Mouse (Mus musculus) embryonic facial prominence, embryonic 15.5 days (tissue): ENCODE measurements around the gene 6430548M08Rik. TPM values are rescaled to one million over a fixed set of nuclear protein-coding genes. Genes with fewer than 3 reads are reported as not detected.

Experiments
- ATAC-seq: fragments of 200-750 bp; cut with Nextera tagmentation; 2 replicates; pipeline ENCODE4 v1.8.0; 2017; ENCODE audit warnings: low read depth, moderate TSS enrichment; ENCODE audit not compliant: insufficient number of reproducible peaks, low FRiP score, low TSS enrichment
- H3K27ac ChIP-seq: fragments of 300-500 bp; sonication (generic); replicated peaks from 2 replicates; pipeline ENCODE4 v1.5.1; 2015; ENCODE audit warnings: mild to moderate bottlenecking, inconsistent platforms
- H3K27me3 ChIP-seq: fragments of 300-500 bp; sonication (generic); 2 replicates; pipeline ENCODE4 v1.6.1; 2015; ENCODE audit warnings: inconsistent platforms
- H3K36me3 ChIP-seq: fragments of 300-500 bp; sonication (generic); 2 replicates; pipeline ENCODE4 v1.6.1; 2015; ENCODE audit warnings: mild to moderate bottlenecking, inconsistent platforms
- H3K4me1 ChIP-seq: fragments of 300-500 bp; sonication (generic); 2 replicates; pipeline ENCODE4 v1.6.1; 2015; ENCODE audit warnings: inconsistent platforms
- H3K4me2 ChIP-seq: fragments of 300-500 bp; sonication (generic); replicated peaks from 2 replicates; pipeline ENCODE4 v1.6.1; 2015; ENCODE audit warnings: mild to moderate bottlenecking, inconsistent platforms
- H3K4me3 ChIP-seq: fragments of 300-500 bp; sonication (generic); replicated peaks from 2 replicates; pipeline ENCODE4 v1.5.1; 2015; ENCODE audit warnings: mild to moderate bottlenecking, inconsistent platforms
- H3K9ac ChIP-seq: fragments of 300-500 bp; sonication (generic); 2 replicates; pipeline ENCODE4 v1.6.1; 2015; ENCODE audit warnings: inconsistent platforms
- H3K9me3 ChIP-seq: fragments of 300-500 bp; sonication (generic); replicated peaks from 2 replicates; pipeline ENCODE4 v1.6.1; 2016; ENCODE audit warnings: inconsistent platforms
- WGBS: fragments of 180-500 bp; shearing (Covaris S2); methylation state at CpG from one replicate; pipeline ENCODE4 v1.1.7; 2015; 5-methylcytosine and 5-hydroxymethylcytosine counted together
- polyA plus RNA-seq: library from polyadenylated mRNA; unstranded; fragments of >200 nt; fragmentation: Nextera tagmentation; extraction: Ambion mirVana; gene quantifications from 2 replicates; pipeline ENCODE4 v1.2.1, GENCODE M21; 2015

The 6430548M08Rik gene
- polyA plus RNA-seq, 1 experiment from 2014 or later = 8.5 TPM

DNA sequence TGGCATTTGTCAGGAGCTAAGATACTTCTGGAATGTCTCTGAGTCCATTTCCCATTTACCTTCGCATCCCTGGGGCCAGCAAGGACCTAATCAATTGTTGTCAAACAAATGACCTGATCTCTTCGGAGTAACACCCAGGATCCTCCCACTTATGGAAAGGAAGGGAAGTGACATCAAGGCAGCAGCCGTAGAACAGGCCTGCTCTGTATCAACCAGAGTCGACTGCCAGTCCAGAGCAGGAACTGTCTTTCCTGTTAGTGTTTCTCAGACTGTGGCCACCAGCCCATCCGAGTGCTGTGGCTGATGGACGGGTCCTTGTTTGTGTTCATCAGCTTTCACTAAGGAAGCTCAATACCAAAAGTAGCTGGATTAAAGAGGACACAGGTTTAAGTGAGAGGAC is 10.3 kb downstream of the 6430548M08Rik start:
- Histone ChIP-seq H3K9ac (no peak overlapping the region), H3K27ac (no peak overlapping the region), H3K4me2 (no peak overlapping the region), H3K9me3 (no peaks in the 10 kb centered on the region), H3K4me3 (no peak overlapping the region), H3K4me1 (peaks cover 9% of the 10 kb centered on the region; the same call in 1 of the 2 replicates), H3K36me3 (no peaks in the 10 kb centered on the region), H3K27me3 (peaks cover 7% of the 10 kb centered on the region; the same call in 1 of the 2 replicates)
- no peak for ATAC-seq
- WGBS = 51% methylated on average over 6 of the region's 6 CpGs

GRCm38 (mm10) chr8:120124836-120125389 is 11.0 kb downstream of the 6430548M08Rik start:
- peaks cover 9% of the 10 kb centered on the region; the same call in 1 of the 2 replicates for H3K4me1 ChIP-seq
- no peak overlapping the region for H3K27ac ChIP-seq
- ATAC-seq = no peak
- peaks cover 7% of the 10 kb centered on the region; the same call in 1 of the 2 replicates for H3K27me3 ChIP-seq
- H3K4me3 ChIP-seq = no peak overlapping the region
- no peak overlapping the region for H3K4me2 ChIP-seq
- H3K9me3 ChIP-seq = no peaks in the 10 kb centered on the region
- no peaks in the 10 kb centered on the region for H3K36me3 ChIP-seq
- WGBS = 45% methylated on average over 7 of the region's 7 CpGs
- H3K9ac ChIP-seq = no peak overlapping the region

DNA sequence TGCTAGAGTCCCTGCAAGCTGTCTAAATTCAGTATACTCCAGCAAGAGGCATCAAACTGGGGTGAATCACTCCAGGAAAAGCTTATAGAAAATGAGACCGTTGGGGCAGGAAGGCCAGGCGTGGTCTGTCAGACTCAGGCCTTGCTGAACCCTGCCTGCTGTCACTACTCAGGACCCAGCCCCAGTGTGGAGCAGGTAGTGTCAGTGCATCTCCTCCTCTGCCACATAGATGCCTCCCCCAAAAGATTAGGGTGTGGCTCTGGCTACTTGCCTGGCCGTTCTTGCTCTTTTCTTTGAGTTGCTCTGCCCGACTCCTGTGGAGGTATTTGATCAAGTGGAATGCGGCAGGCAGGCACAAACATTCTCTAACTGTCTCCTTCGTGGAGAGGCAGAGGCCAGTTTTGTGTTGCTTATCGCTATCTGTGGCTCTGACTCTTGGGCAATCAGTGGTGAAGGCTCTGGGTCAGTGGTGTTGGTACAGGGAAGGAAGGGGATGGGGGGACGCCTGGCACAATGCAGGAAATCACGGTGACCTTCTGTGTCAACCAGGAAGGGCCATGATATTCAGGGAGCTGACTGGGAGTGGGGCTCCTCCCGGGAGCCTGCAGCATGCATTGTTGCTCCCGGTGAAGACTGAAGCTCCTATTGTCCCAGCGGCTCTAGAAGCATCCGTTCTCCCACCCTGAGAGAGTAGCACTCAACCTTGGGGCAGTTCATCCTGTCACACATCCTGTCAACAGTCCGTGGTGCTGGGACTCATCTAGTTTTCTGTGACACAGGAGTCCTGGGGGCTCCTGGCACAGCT is 12.6 kb downstream of the 6430548M08Rik start:
- whole genome bisulfite sequencing = 28% methylated on average over 14 of the region's 14 CpGs
- Histone ChIP-seq H3K27ac (0 out of 2 replicates have a peak overlapping the region, but pooled peaks have one; percentile 2), H3K4me3 (no peak overlapping the region), H3K36me3 (no peaks in the 10 kb centered on the region), H3K9me3 (no peaks in the 10 kb centered on the region), H3K9ac (no peak overlapping the region), H3K4me2 (no peak overlapping the region), H3K27me3 (peaks cover 4% of the 10 kb centered on the region; the same call in 1 of the 2 replicates), H3K4me1 (peaks cover 3% of the 10 kb centered on the region; the same call in 1 of the 2 replicates)
- ATAC-seq = no peak; the same call in 1 of the 2 replicates

GRCm38 (mm10) chr8:120129547-120129946 is 15.6 kb downstream of the 6430548M08Rik start:
- H3K4me1 ChIP-seq = peaks cover 3% of the 10 kb centered on the region; the same call in 1 of the 2 replicates
- no peak overlapping the region for H3K27ac ChIP-seq
- no peaks in the 10 kb centered on the region for H3K36me3 ChIP-seq
- H3K9me3 ChIP-seq = no peaks in the 10 kb centered on the region
- no peak for ATAC-seq
- H3K4me3 ChIP-seq = no peak overlapping the region
- no peak overlapping the region for H3K9ac ChIP-seq
- 37% methylated on average over 4 of the region's 4 CpGs for WGBS
- H3K4me2 ChIP-seq = no peak overlapping the region
- H3K27me3 ChIP-seq = peaks cover 4% of the 10 kb centered on the region; the same call in 1 of the 2 replicates

GRCm38 (mm10) chr8:120131158-120131557 is 17.2 kb downstream of the 6430548M08Rik start:
- Histone ChIP-seq H3K4me2 (no peak overlapping the region), H3K27me3 (peaks cover 4% of the 10 kb centered on the region; the same call in 1 of the 2 replicates), H3K9ac (no peak overlapping the region), H3K4me1 (0 out of 2 replicates have a peak, but pooled peaks cover 3% of the 10 kb centered on the region), H3K27ac (no peak overlapping the region), H3K9me3 (no peaks in the 10 kb centered on the region), H3K36me3 (no peaks in the 10 kb centered on the region), H3K4me3 (no peak overlapping the region)
- WGBS = 77% methylated on average over 8 of the region's 8 CpGs
- no peak for ATAC-seq

- H3K4me3 ChIP-seq = no peak overlapping the region
- no peaks in the 10 kb centered on the region for H3K9me3 ChIP-seq
- 79% methylated on average over 7 of the region's 7 CpGs for WGBS
- H3K27me3 ChIP-seq = no peaks in the 10 kb centered on the region
- ATAC-seq = no peak
- H3K4me1 ChIP-seq = no peaks in the 10 kb centered on the region
- no peak overlapping the region for H3K27ac ChIP-seq
- H3K4me2 ChIP-seq = no peak overlapping the region
- H3K9ac ChIP-seq = no peak overlapping the region
- H3K36me3 ChIP-seq = no peaks in the 10 kb centered on the region
These were observed 19.2 kb downstream of the 6430548M08Rik start for GRCm38 (mm10) chr8:120133169-120133568.

DNA sequence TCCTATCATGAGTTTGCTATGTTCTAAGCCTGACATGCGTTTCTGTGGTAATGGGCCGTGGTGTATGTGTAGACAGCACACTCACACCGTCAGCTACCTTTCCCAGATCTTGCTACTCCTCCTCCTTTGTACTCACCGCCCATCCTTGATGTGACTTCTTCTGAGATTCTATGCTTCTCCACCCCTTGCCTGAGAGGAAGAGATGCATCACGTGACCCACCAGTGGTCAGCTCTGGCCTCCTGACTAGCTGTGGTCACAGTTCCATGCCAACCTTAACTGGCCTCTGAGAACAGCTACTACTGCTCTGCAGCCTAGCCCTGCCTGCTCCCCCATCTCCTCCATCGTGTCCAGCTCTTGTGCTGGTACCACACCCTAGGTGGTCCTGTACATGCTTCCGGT is 21.7 kb downstream of the 6430548M08Rik start:
- no peak for ATAC-seq
- Histone ChIP-seq H3K27ac (no peak overlapping the region), H3K4me1 (no peaks in the 10 kb centered on the region), H3K9me3 (no peaks in the 10 kb centered on the region), H3K4me2 (no peak overlapping the region), H3K9ac (no peak overlapping the region), H3K27me3 (no peaks in the 10 kb centered on the region), H3K36me3 (no peaks in the 10 kb centered on the region), H3K4me3 (no peak overlapping the region)
- 90% methylated on average over 7 of the region's 7 CpGs for WGBS

DNA sequence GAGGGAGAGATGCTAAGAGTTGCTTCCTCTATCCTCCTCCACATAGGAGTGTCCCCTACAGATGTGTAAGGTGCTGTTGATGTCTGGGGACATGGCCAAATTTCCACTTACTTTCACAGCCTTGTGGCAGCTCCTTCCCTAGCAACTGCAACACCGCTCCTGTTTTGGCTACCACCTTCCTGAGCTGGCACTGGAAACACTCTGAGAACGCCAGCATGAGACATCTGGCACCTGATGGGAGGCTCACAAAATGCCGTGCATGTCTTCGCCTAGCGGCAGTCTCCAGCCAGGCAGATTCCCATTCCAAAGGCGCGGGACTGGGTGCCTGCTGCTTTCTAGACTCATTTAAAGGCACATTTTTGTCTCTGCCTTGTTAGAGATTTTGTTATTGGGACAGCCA is 22.7 kb downstream of the 6430548M08Rik start:
- 62% methylated on average over 7 of the region's 7 CpGs for WGBS
- H3K27me3 ChIP-seq = no peaks in the 10 kb centered on the region
- no peaks in the 10 kb centered on the region for H3K4me1 ChIP-seq
- H3K36me3 ChIP-seq = no peaks in the 10 kb centered on the region
- no peaks in the 10 kb centered on the region for H3K9me3 ChIP-seq
- H3K27ac ChIP-seq = no peak overlapping the region
- H3K4me3 ChIP-seq = no peak overlapping the region
- ATAC-seq = no peak
- H3K4me2 ChIP-seq = no peak overlapping the region
- no peak overlapping the region for H3K9ac ChIP-seq

DNA sequence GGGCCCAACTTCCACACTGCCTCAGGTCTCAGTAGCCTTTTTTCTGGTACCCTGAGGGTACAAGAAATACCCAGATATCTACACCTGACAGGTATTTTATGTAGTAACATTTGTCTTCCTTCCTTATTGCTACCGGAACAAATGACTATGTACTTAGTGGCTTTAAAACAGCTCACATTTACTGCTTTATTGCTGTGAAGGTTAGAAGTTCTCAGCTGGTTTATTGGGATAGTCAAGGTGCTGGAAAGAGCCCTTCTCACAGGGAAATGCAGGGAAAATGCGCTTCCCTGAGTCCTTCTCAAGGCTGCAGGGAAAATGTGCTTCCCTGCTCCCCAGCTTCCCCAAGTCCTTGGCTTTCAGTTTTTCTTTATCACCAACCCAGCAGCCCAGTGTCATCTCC is 25.0 kb downstream of the 6430548M08Rik start:
- Histone ChIP-seq H3K4me1 (no peaks in the 10 kb centered on the region), H3K27ac (no peak overlapping the region), H3K4me2 (no peak overlapping the region), H3K27me3 (no peaks in the 10 kb centered on the region), H3K4me3 (no peak overlapping the region), H3K9me3 (no peaks in the 10 kb centered on the region), H3K36me3 (no peaks in the 10 kb centered on the region), H3K9ac (no peak overlapping the region)
- no peak for ATAC-seq
- 87% methylated on average over 2 of the region's 2 CpGs for WGBS

DNA sequence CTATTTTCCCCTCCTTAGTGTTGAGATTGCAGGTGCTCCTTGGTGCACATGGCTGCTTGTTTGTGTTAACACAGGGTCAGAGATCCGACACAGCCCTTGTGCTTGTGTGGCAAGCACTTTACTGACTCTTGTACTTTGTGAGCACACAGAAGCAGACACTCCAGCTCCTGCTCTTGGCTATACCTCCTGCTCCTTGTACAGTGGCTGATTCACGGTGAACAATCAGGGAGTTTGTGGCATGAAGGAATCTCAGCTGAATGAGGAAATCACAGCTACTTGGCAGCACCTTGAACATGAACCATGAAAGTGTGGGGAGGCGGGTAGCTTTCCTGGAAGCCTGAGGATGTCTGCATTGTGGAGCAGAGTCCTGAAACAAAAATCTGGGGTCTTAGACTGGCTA is 26.8 kb downstream of the 6430548M08Rik start:
- no peaks in the 10 kb centered on the region for H3K27me3 ChIP-seq
- H3K36me3 ChIP-seq = no peaks in the 10 kb centered on the region
- no peak overlapping the region for H3K27ac ChIP-seq
- no peaks in the 10 kb centered on the region for H3K4me1 ChIP-seq
- no peak overlapping the region for H3K4me2 ChIP-seq
- no peak overlapping the region for H3K9ac ChIP-seq
- 69% methylated on average over 3 of the region's 3 CpGs for WGBS
- H3K9me3 ChIP-seq = no peaks in the 10 kb centered on the region
- no peak overlapping the region for H3K4me3 ChIP-seq
- no peak for ATAC-seq

DNA sequence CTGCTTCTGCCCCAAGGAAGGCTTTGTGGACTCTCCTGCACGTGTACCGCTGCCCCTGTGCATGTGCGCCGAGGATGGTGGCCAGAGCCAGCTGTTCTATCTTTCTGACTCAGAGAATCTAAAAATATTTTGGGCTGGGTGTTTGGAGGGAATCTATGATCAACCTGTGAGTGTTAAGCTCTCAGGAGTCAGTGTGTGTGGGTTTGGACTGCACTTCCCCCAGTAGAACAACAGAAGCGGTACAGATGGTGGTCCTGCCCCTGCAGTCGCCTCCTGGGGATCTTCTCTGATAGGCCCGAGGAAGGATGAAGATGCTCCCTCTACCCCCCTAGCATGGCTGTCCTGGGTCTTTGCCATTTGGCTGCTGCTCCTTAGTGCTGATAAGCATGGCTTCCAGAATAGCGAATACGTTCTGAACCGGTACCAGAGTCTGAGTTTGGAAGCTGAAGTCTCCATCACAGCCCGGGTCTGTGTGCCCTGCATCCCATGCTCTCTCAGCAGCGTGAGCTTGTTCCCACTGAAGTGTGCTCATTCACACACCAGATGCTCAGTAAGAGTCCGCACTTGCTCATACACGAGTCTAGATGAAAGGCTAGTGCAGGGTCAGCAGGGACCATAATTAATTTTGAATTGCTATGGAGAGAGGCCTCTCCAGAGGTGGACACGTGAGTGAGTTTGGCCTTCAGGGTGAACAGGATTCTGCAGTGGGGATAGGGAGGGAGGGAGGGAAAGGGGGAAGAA is 30.1 kb downstream of the 6430548M08Rik start:
- H3K36me3 ChIP-seq = no peaks in the 10 kb centered on the region
- H3K4me2 ChIP-seq = no peak overlapping the region
- no peak for ATAC-seq
- 65% methylated on average over 15 of the region's 15 CpGs for WGBS
- no peak overlapping the region for H3K27ac ChIP-seq
- no peaks in the 10 kb centered on the region for H3K4me1 ChIP-seq
- no peak overlapping the region for H3K9ac ChIP-seq
- no peak overlapping the region for H3K4me3 ChIP-seq
- H3K27me3 ChIP-seq = no peaks in the 10 kb centered on the region
- no peaks in the 10 kb centered on the region for H3K9me3 ChIP-seq
